Mouse (Mus musculus) spleen, adult 18-20 months (tissue): ENCODE measurements at regions not wholly inside any gene's neighbourhood (a gene's known extent, or its start where the extent isn't known, plus 50 kb on each side); places are given as distances from the start of the nearest gene placed in this dataset.

Source experiments
- DNase-seq, 2 experiments: peaks; one replicate each; pipeline ENCODE4 v3.0.0; 2022; ENCODE audit warnings: mixed read lengths in 2 of 2

DNA sequence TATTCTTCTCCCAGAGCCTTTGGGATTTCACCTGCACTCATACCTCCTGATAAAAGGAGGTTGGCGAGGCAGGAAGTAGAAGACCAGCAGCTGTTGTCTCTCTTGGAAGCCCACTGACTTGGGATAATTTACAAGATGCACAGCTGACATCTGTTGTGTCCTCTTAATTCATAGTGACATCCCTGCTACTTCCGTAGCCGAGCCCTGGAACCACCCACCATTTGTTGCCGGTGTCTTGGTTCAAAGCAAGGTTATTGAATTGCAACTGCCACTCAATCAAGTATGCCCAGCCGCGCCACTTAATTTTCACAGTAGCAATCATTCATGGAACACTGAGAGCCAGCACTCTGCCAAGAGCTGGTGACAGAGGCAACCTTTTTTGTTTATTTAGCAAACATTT lies 151.8 kb upstream of the Masp1 start:
- DNase-seq: no peak

DNA sequence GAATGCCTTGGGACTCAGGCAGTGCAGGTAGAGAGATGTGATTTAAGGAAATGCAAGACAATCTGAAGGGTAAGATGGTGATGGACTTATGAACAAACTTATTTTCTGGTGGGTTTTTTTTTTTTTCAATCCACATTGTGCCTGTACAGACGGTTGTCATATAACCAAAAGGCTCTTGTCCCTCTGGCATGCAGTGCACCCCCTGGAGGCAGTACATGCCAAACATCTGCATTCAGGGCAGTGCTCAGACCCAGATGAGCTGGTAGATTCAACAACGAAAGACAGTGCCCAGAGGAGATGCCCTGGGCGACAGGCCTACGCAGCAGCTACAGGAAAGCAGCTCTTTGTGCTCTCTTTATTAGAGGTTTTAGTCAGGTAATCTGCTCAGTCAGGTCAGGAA lies 149.5 kb upstream of the Masp1 start:
- DNase-seq: peak in 1 of 2 experiments; percentile 2

DNA sequence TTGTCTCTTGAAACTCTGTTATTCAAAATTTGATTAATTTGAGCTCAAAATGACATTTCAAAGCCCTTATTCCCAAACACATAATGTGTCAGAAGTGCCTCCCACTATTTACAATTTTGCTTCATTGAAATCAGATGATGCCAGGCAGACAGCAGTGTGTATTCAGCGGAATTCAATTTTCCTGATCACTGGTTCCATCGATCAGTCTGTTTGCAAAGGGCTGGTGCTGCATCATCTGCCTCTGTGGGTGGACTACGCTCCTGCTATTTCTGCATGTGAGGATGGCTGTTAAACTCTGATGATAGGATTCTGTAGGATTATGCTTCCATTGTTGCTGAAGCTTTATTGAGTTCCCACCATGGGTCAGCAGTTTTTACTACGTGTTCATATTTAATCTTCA lies 149.0 kb upstream of the Masp1 start:
- DNase-seq: no peak
